Mouse (Mus musculus) forebrain, embryonic 16.5 days (tissue): Measurements from ENCODE around the gene Fbxo8. TPM values are rescaled to one million over a fixed set of nuclear protein-coding genes. Genes with fewer than 3 reads are reported as not detected.

ENCODE experiments used
- ATAC-seq: fragments of 200-750 bp; cut with Nextera tagmentation; 2 replicates; pipeline ENCODE4 v1.8.0; 2017; ENCODE audit warnings: mild to moderate bottlenecking, moderate library complexity
- H3K27ac ChIP-seq: fragments of 300-500 bp; sonication (generic); 2 replicates; pipeline ENCODE4 v1.5.1; 2014; ENCODE audit warnings: low read length, control low read depth
- H3K27me3 ChIP-seq: fragments of 300-500 bp; sonication (generic); replicated peaks from 2 replicates; pipeline ENCODE4 v1.6.1; 2014; ENCODE audit warnings: low read length; ENCODE audit not compliant: control insufficient read depth, insufficient read depth
- H3K36me3 ChIP-seq: fragments of 300-500 bp; sonication (generic); 2 replicates; pipeline ENCODE4 v1.6.1; 2014; ENCODE audit not compliant: control insufficient read depth, insufficient read depth
- H3K4me1 ChIP-seq: fragments of 300-500 bp; sonication (generic); replicated peaks from 2 replicates; pipeline ENCODE4 v1.6.1; 2014; ENCODE audit warnings: low read length; ENCODE audit not compliant: control insufficient read depth, insufficient read depth
- H3K4me2 ChIP-seq: fragments of 300-500 bp; sonication (generic); 2 replicates; pipeline ENCODE4 v1.6.1; 2014; ENCODE audit warnings: mild to moderate bottlenecking, low read length, control low read depth
- H3K4me3 ChIP-seq: fragments of 300-500 bp; sonication (generic); replicated peaks from 2 replicates; pipeline ENCODE4 v1.5.1; 2014; ENCODE audit warnings: mild to moderate bottlenecking, low read length, control low read depth
- H3K9ac ChIP-seq: fragments of 300-500 bp; sonication (generic); replicated peaks from 2 replicates; pipeline ENCODE4 v1.6.1; 2014; ENCODE audit warnings: low read depth, low read length, control low read depth
- H3K9me3 ChIP-seq: fragments of 300-500 bp; sonication (generic); 2 replicates; pipeline ENCODE4 v1.6.1; 2016; ENCODE audit warnings: low read length; ENCODE audit not compliant: control insufficient read depth
- WGBS: fragments of 180-500 bp; shearing (Covaris S2); extraction: QIAGEN DNeasy Blood & Tissue Kit; methylation state at CpG from one replicate; pipeline ENCODE4 v1.1.7; 2014; 5-methylcytosine and 5-hydroxymethylcytosine counted together
- polyA plus RNA-seq: library from polyadenylated mRNA; unstranded; fragments of >200 nt; fragmentation: Nextera tagmentation; extraction: Ambion mirVana; gene quantifications from 2 replicates; pipeline ENCODE4 v1.2.1, GENCODE M21; 2015

Gene Fbxo8
- 42.4 and 44.1 TPM in 2 replicates for polyA plus RNA-seq

DNA sequence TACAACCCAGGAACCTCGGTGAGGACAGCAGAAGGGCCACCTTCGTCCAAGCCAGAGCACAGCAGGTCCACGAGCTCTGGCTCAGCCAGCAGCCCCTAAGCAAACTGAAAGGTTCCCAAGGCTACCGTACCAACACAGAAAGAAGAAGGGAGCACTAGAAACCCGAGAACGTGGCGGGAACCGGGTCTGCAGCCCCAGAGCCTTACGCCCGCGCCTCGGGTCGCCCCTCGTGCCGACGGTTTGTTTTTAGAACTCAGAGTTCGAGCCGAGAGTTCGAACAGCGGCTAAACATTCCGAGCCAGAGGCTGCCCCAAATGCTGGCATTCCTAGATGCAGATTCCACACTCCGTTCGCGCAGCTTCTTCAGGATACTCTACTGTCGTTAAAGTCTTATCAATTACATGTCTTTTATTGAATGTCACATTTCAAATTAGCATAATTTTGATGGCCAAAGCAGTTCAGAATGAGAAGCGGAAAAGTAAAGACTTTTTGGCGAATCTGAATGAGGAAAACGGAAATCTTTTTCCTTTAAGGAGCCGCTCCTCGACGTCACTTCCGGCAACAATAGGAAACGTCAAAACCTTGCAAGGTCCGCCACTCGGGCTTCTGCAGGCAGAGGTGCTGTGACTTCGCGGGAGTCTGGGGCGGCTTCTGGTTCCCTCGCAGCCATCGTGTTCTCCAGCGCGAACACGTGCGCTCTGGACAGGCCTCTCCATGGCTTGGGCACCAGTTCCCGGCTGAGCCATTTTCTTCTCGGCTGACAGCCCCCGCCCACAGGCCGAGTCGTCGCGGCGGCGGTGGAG lies at the start of gene Fbxo8, which contains the start of gene Cep44:
TSS of gene Fbxo8 (plus strand) at position 533 of the 803 bp plus-strand sequence.
TSS of gene Cep44 (minus strand) at position 490 of the 803 bp plus-strand sequence.
- no peaks in the 10 kb centered on the region for H3K27me3 ChIP-seq
- peak within 1 kb of the TSS; percentile 88 for H3K27ac ChIP-seq
- H3K9me3 ChIP-seq, result no peaks in the 10 kb centered on the region
- peak within 1 kb of the TSS; percentile 81 for H3K4me2 ChIP-seq
- WGBS, result under 1% methylated on average over 53 of the region's 53 CpGs
- peak within 1 kb of the TSS; percentile 90 for H3K4me3 ChIP-seq
- no peaks in the 10 kb centered on the region for H3K36me3 ChIP-seq
- ATAC-seq, result peak; percentile 90
- H3K9ac ChIP-seq, result peak within 1 kb of the TSS; percentile 79
- peaks cover 11% of the 10 kb centered on the region for H3K4me1 ChIP-seq

DNA sequence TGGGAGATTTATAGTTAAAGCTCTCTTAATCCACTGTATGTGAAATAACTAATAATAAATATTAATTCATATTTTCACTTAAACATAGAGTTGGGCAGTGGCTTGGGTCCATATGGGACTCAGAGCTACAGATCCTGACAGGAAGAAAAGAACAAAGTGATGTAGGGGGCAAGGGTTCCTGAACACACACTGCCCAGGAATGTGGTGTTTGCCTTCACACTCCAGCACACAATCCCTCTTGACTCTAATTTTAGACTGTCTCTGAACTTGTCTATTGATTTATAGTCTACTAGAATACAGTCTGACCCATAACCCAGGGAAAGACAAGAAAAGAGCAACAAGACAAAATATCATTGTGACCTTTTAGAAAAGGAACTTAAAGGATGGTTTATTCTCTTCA lies 49.0 kb upstream of the Fbxo8 start:
- no peaks in the 10 kb centered on the region for H3K4me1 ChIP-seq
- no peaks in the 10 kb centered on the region for H3K36me3 ChIP-seq
- no peak overlapping the region for H3K27ac ChIP-seq
- H3K27me3 ChIP-seq, result no peaks in the 10 kb centered on the region
- no peak for ATAC-seq
- no peak overlapping the region for H3K9ac ChIP-seq
- no peak overlapping the region for H3K4me2 ChIP-seq
- H3K9me3 ChIP-seq, result no peaks in the 10 kb centered on the region
- no peak overlapping the region for H3K4me3 ChIP-seq

GRCm38 (mm10) chr8:56508318-56508951 lies 42.5 kb upstream of the Fbxo8 start:
- H3K4me1 ChIP-seq, result no peaks in the 10 kb centered on the region; the same call in 1 of the 2 replicates
- H3K4me3 ChIP-seq, result no peak overlapping the region
- H3K9me3 ChIP-seq, result no peaks in the 10 kb centered on the region
- no peak overlapping the region for H3K9ac ChIP-seq
- H3K27ac ChIP-seq, result no peak overlapping the region
- no peak overlapping the region for H3K4me2 ChIP-seq
- H3K36me3 ChIP-seq, result no peaks in the 10 kb centered on the region
- H3K27me3 ChIP-seq, result no peaks in the 10 kb centered on the region
- 66% methylated on average over 3 of the region's 3 CpGs for WGBS
- peak; percentile 86 for ATAC-seq

- WGBS, result 65% methylated on average over 4 of the region's 4 CpGs
- Histone ChIP-seq H3K4me2 (no peak overlapping the region), H3K4me1 (no peaks in the 10 kb centered on the region; the same call in 1 of the 2 replicates), H3K4me3 (no peak overlapping the region), H3K36me3 (no peaks in the 10 kb centered on the region), H3K27me3 (no peaks in the 10 kb centered on the region), H3K27ac (no peak overlapping the region), H3K9ac (no peak overlapping the region), H3K9me3 (no peaks in the 10 kb centered on the region)
- peak; percentile 43 for ATAC-seq
Measured at GRCm38 (mm10) chr8:56508952-56509479, 41.9 kb upstream of the Fbxo8 start.

- H3K27me3 ChIP-seq, result no peaks in the 10 kb centered on the region
- no peak overlapping the region for H3K27ac ChIP-seq
- H3K9ac ChIP-seq, result no peak overlapping the region
- no peak overlapping the region for H3K4me2 ChIP-seq
- WGBS, result 82% methylated on average over 6 of the region's 6 CpGs
- no peak overlapping the region for H3K4me3 ChIP-seq
- H3K4me1 ChIP-seq, result no peaks in the 10 kb centered on the region
- H3K9me3 ChIP-seq, result no peaks in the 10 kb centered on the region
- no peaks in the 10 kb centered on the region for H3K36me3 ChIP-seq
- no peak for ATAC-seq
Measured at GRCm38 (mm10) chr8:56518848-56519247, 32.0 kb upstream of the Fbxo8 start.

- Histone ChIP-seq H3K4me1 (no peaks in the 10 kb centered on the region), H3K4me2 (no peak overlapping the region), H3K27me3 (no peaks in the 10 kb centered on the region), H3K9ac (no peak overlapping the region), H3K4me3 (no peak overlapping the region), H3K27ac (no peak overlapping the region), H3K9me3 (no peaks in the 10 kb centered on the region), H3K36me3 (no peaks in the 10 kb centered on the region)
- no peak for ATAC-seq
- WGBS, result 83% methylated on average over 2 of the region's 2 CpGs
Measured at GRCm38 (mm10) chr8:56520249-56520648, 30.6 kb upstream of the Fbxo8 start.

DNA sequence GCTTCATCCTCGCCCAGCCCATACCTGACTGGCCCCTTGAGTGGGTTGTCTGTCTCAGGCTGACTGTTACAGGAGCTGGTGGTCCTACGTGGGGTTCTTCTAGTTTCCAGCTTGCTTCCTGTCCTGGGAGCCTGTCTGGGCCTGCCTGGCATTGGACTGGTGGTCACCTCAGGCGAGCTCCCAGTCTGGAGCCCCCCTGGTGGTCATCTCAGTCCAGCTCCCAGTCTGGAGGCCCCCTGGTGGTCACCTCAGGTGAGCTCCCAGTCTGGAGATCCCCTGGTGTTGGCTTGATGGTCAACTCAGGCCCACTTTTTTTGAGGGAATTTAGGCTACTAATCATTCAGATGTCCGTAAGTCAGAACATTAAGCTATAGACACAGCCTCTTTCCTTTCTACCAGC lies 29.8 kb upstream of the Fbxo8 start:
- Histone ChIP-seq H3K9ac (no peak overlapping the region), H3K9me3 (no peaks in the 10 kb centered on the region), H3K27ac (no peak overlapping the region), H3K27me3 (no peaks in the 10 kb centered on the region), H3K4me1 (no peaks in the 10 kb centered on the region), H3K4me2 (no peak overlapping the region), H3K4me3 (no peak overlapping the region), H3K36me3 (no peaks in the 10 kb centered on the region)
- 80% methylated on average over 4 of the region's 4 CpGs for WGBS
- no peak for ATAC-seq

- H3K27ac ChIP-seq, result no peak overlapping the region
- WGBS, result 93% methylated on average over 6 of the region's 6 CpGs
- H3K9me3 ChIP-seq, result no peaks in the 10 kb centered on the region
Measured at GRCm38 (mm10) chr8:56528869-56529268, 22.0 kb upstream of the Fbxo8 start.

GRCm38 (mm10) chr8:56530359-56530758 lies 20.5 kb upstream of the Fbxo8 start:
- no peak overlapping the region for H3K4me2 ChIP-seq
- H3K27me3 ChIP-seq, result no peaks in the 10 kb centered on the region
- no peak overlapping the region for H3K4me3 ChIP-seq
- H3K36me3 ChIP-seq, result 0 out of 2 replicates have a peak, but pooled peaks cover 2% of the 10 kb centered on the region
- no peak overlapping the region for H3K27ac ChIP-seq
- H3K9ac ChIP-seq, result no peak overlapping the region
- H3K4me1 ChIP-seq, result no peaks in the 10 kb centered on the region
- ATAC-seq, result no peak
- H3K9me3 ChIP-seq, result no peaks in the 10 kb centered on the region
- 5% methylated on average over 3 of the region's 3 CpGs for WGBS

More at GRCm38 (mm10) chr8:56528869-56529268, 22.0 kb upstream of the Fbxo8 start:
- no peak for ATAC-seq
- no peak overlapping the region for H3K9ac ChIP-seq
- H3K4me3 ChIP-seq, result no peak overlapping the region
- 0 out of 2 replicates have a peak, but pooled peaks cover 2% of the 10 kb centered on the region for H3K36me3 ChIP-seq
- no peaks in the 10 kb centered on the region for H3K4me1 ChIP-seq
- H3K27me3 ChIP-seq, result no peaks in the 10 kb centered on the region
- no peak overlapping the region for H3K4me2 ChIP-seq
